Mouse (Mus musculus): ENCODE data around the gene Sftpa1. TPM values are rescaled to one million over a fixed set of nuclear protein-coding genes. Genes with fewer than 3 reads are reported as not detected.
A peak's percentile ranks its signal among the peaks of the same experiment; 100 is the strongest.

Sftpa1 gene
- polyA plus RNA-seq, 1 experiment from 2014 or later, result not detected

- no peaks in the 10 kb centered on the region for H3K4me1 ChIP-seq (ENCODE audit: control insufficient read depth, insufficient read depth, low read length)
- no peak for ATAC-seq (ENCODE audit: insufficient read depth, low FRiP score)
- no peaks in the 10 kb centered on the region for H3K27me3 ChIP-seq (ENCODE audit: control insufficient read depth, insufficient read depth, low read length)
- H3K9ac ChIP-seq (ENCODE audit: low read length), result no peak overlapping the region
- no peak overlapping the region for H3K27ac ChIP-seq (ENCODE audit: low read length)
- H3K9me3 ChIP-seq (replicated peaks; ENCODE audit: control insufficient read depth, low read length), result no peaks in the 10 kb centered on the region
- 62% methylated on average over 2 of the region's 2 CpGs for WGBS
- H3K4me3 ChIP-seq (replicated peaks; ENCODE audit: low read length), result no peak overlapping the region
- H3K4me2 ChIP-seq (ENCODE audit: low read depth, low read length), result no peak overlapping the region
- H3K36me3 ChIP-seq (ENCODE audit: control insufficient read depth, insufficient read depth, low read length), result no peaks in the 10 kb centered on the region
Measured at GRCm38 (mm10) chr14:41102269-41102668, 29.3 kb upstream of the Sftpa1 start.

- Histone ChIP-seq H3K27ac (ENCODE audit: low read length) (no peak within 1 kb of the TSS), H3K27me3 (ENCODE audit: control insufficient read depth, insufficient read depth, low read length) (no peaks in the 10 kb centered on the region), H3K4me2 (ENCODE audit: low read depth, low read length) (no peak within 1 kb of the TSS), H3K9me3 (replicated peaks; ENCODE audit: control insufficient read depth, low read length) (no peaks in the 10 kb centered on the region), H3K4me3 (replicated peaks; ENCODE audit: low read length) (no peak within 1 kb of the TSS), H3K4me1 (ENCODE audit: control insufficient read depth, insufficient read depth, low read length) (no peaks in the 10 kb centered on the region), H3K36me3 (ENCODE audit: control insufficient read depth, insufficient read depth, low read length) (no peaks in the 10 kb centered on the region), H3K9ac (ENCODE audit: low read length) (no peak within 1 kb of the TSS)
- WGBS, result 57% methylated on average over 10 of the region's 10 CpGs
- ATAC-seq (ENCODE audit: insufficient read depth, low FRiP score), result peak; percentile 75; the same call in 1 of the 2 replicates
Measured at GRCm38 (mm10) chr14:41104853-41105444, 26.6 kb upstream of the Sftpa1 start, which contains the start of gene Mat1a. Gene Mat1a, plus strand, starts transcription at chr14:41105035.

- Histone ChIP-seq H3K9me3 (replicated peaks; ENCODE audit: control insufficient read depth, low read length) (no peaks in the 10 kb centered on the region), H3K4me1 (ENCODE audit: control insufficient read depth, insufficient read depth, low read length) (no peaks in the 10 kb centered on the region), H3K36me3 (ENCODE audit: control insufficient read depth, insufficient read depth, low read length) (no peaks in the 10 kb centered on the region), H3K4me3 (replicated peaks; ENCODE audit: low read length) (no peak overlapping the region), H3K27ac (ENCODE audit: low read length) (no peak overlapping the region), H3K27me3 (ENCODE audit: control insufficient read depth, insufficient read depth, low read length) (no peaks in the 10 kb centered on the region), H3K9ac (ENCODE audit: low read length) (no peak overlapping the region), H3K4me2 (ENCODE audit: low read depth, low read length) (no peak overlapping the region)
- WGBS, result 75% methylated on average over 7 of the region's 7 CpGs
- ATAC-seq (ENCODE audit: insufficient read depth, low FRiP score), result peak; percentile 33; the same call in 1 of the 2 replicates
Measured at GRCm38 (mm10) chr14:41111031-41111668, 20.4 kb upstream of the Sftpa1 start.

GRCm38 (mm10) chr14:41112944-41113343, 18.6 kb upstream of the Sftpa1 start:
- H3K4me1 ChIP-seq (ENCODE audit: control insufficient read depth, insufficient read depth, low read length), result no peaks in the 10 kb centered on the region
- no peak for ATAC-seq (ENCODE audit: insufficient read depth, low FRiP score)
- no peak overlapping the region for H3K27ac ChIP-seq (ENCODE audit: low read length)
- 74% methylated on average over 4 of the region's 4 CpGs for WGBS
- no peaks in the 10 kb centered on the region for H3K36me3 ChIP-seq (ENCODE audit: control insufficient read depth, insufficient read depth, low read length)
- H3K9me3 ChIP-seq (replicated peaks; ENCODE audit: control insufficient read depth, low read length), result no peaks in the 10 kb centered on the region
- H3K27me3 ChIP-seq (ENCODE audit: control insufficient read depth, insufficient read depth, low read length), result no peaks in the 10 kb centered on the region
- H3K4me3 ChIP-seq (replicated peaks; ENCODE audit: low read length), result no peak overlapping the region
- no peak overlapping the region for H3K4me2 ChIP-seq (ENCODE audit: low read depth, low read length)
- H3K9ac ChIP-seq (ENCODE audit: low read length), result no peak overlapping the region

GRCm38 (mm10) chr14:41116271-41116670, 15.3 kb upstream of the Sftpa1 start:
- Histone ChIP-seq H3K9ac (ENCODE audit: low read length) (no peak overlapping the region), H3K27ac (ENCODE audit: low read length) (no peak overlapping the region), H3K9me3 (replicated peaks; ENCODE audit: control insufficient read depth, low read length) (no peaks in the 10 kb centered on the region), H3K36me3 (ENCODE audit: control insufficient read depth, insufficient read depth, low read length) (no peaks in the 10 kb centered on the region), H3K4me2 (ENCODE audit: low read depth, low read length) (no peak overlapping the region), H3K27me3 (ENCODE audit: control insufficient read depth, insufficient read depth, low read length) (no peaks in the 10 kb centered on the region), H3K4me3 (replicated peaks; ENCODE audit: low read length) (no peak overlapping the region), H3K4me1 (ENCODE audit: control insufficient read depth, insufficient read depth, low read length) (no peaks in the 10 kb centered on the region)
- no peak for ATAC-seq (ENCODE audit: insufficient read depth, low FRiP score)
- WGBS, result 80% methylated on average over 3 of the region's 3 CpGs

GRCm38 (mm10) chr14:41124683-41125082, 6.9 kb upstream of the Sftpa1 start:
- 84% methylated on average over 5 of the region's 5 CpGs for WGBS
- Histone ChIP-seq H3K9me3 (replicated peaks; ENCODE audit: control insufficient read depth, low read length) (no peaks in the 10 kb centered on the region), H3K4me3 (replicated peaks; ENCODE audit: low read length) (no peak overlapping the region), H3K4me2 (ENCODE audit: low read depth, low read length) (no peak overlapping the region), H3K27ac (ENCODE audit: low read length) (no peak overlapping the region), H3K9ac (ENCODE audit: low read length) (no peak overlapping the region), H3K27me3 (ENCODE audit: control insufficient read depth, insufficient read depth, low read length) (no peaks in the 10 kb centered on the region), H3K36me3 (ENCODE audit: control insufficient read depth, insufficient read depth, low read length) (no peaks in the 10 kb centered on the region), H3K4me1 (ENCODE audit: control insufficient read depth, insufficient read depth, low read length) (no peaks in the 10 kb centered on the region)
- no peak for ATAC-seq (ENCODE audit: insufficient read depth, low FRiP score)

- Histone ChIP-seq H3K36me3 (ENCODE audit: control insufficient read depth, insufficient read depth, low read length) (no peaks in the 10 kb centered on the region), H3K4me1 (ENCODE audit: control insufficient read depth, insufficient read depth, low read length) (no peaks in the 10 kb centered on the region), H3K4me3 (replicated peaks; ENCODE audit: low read length) (no peak overlapping the region), H3K27ac (ENCODE audit: low read length) (no peak overlapping the region), H3K4me2 (ENCODE audit: low read depth, low read length) (no peak overlapping the region), H3K27me3 (ENCODE audit: control insufficient read depth, insufficient read depth, low read length) (no peaks in the 10 kb centered on the region), H3K9me3 (replicated peaks; ENCODE audit: control insufficient read depth, low read length) (no peaks in the 10 kb centered on the region), H3K9ac (ENCODE audit: low read length) (no peak overlapping the region)
- ATAC-seq (ENCODE audit: insufficient read depth, low FRiP score), result no peak
- 16% methylated on average over 4 of the region's 4 CpGs for WGBS
Measured at GRCm38 (mm10) chr14:41127997-41128396, 3.6 kb upstream of the Sftpa1 start.

- Histone ChIP-seq H3K36me3 (ENCODE audit: control insufficient read depth, insufficient read depth, low read length) (no peaks in the 10 kb centered on the region), H3K9ac (ENCODE audit: low read length) (no peak overlapping the region), H3K27me3 (ENCODE audit: control insufficient read depth, insufficient read depth, low read length) (no peaks in the 10 kb centered on the region), H3K9me3 (replicated peaks; ENCODE audit: control insufficient read depth, low read length) (no peaks in the 10 kb centered on the region), H3K4me1 (ENCODE audit: control insufficient read depth, insufficient read depth, low read length) (no peaks in the 10 kb centered on the region), H3K4me3 (replicated peaks; ENCODE audit: low read length) (no peak overlapping the region), H3K27ac (ENCODE audit: low read length) (no peak overlapping the region), H3K4me2 (ENCODE audit: low read depth, low read length) (no peak overlapping the region)
- no peak for ATAC-seq (ENCODE audit: insufficient read depth, low FRiP score)
Measured at GRCm38 (mm10) chr14:41137006-41137405, 5.4 kb downstream of the Sftpa1 start.

- no peak for ATAC-seq (ENCODE audit: insufficient read depth, low FRiP score)
- no peaks in the 10 kb centered on the region for H3K36me3 ChIP-seq (ENCODE audit: control insufficient read depth, insufficient read depth, low read length)
- no peak overlapping the region for H3K4me3 ChIP-seq (replicated peaks; ENCODE audit: low read length)
- no peaks in the 10 kb centered on the region for H3K27me3 ChIP-seq (ENCODE audit: control insufficient read depth, insufficient read depth, low read length)
- no peaks in the 10 kb centered on the region for H3K9me3 ChIP-seq (replicated peaks; ENCODE audit: control insufficient read depth, low read length)
- 87% methylated on average over 1 of the region's 1 CpGs for WGBS
- H3K4me2 ChIP-seq (ENCODE audit: low read depth, low read length), result no peak overlapping the region
- H3K4me1 ChIP-seq (ENCODE audit: control insufficient read depth, insufficient read depth, low read length), result no peaks in the 10 kb centered on the region
- no peak overlapping the region for H3K27ac ChIP-seq (ENCODE audit: low read length)
- H3K9ac ChIP-seq (ENCODE audit: low read length), result no peak overlapping the region
Measured at GRCm38 (mm10) chr14:41140686-41141085, 9.1 kb downstream of the Sftpa1 start.
